Mouse (Mus musculus): ENCODE results near the gene Defb22.

DNA sequence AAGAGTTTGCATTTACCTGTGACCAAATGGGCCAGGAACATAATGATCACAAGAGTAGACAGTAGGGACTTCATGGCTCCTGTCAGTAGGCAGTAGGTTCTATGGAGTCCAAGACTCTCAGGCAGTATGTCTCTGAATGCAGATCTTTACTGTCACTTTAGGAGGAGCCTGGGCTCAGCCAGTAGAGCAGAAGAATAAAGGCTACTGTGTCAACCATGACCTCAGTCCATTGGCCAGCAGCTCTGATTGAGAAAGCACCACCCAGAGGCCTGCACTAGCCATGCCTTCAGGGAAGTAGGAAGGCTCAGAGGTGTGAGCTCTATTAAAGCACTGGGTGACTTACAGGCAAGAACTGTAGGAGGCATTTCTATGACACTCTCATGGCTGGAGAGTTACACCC, at the start of gene Defb22:
- TF ChIP-seq CTCF (conservative IDR thresholded peaks at IDR 0.05; ENCODE audit: insufficient read depth, insufficient read length, low read depth, low read length) (no peak), POLR2A (IDR thresholded peaks at IDR 0.05; ENCODE audit: low read depth, low read length) (no peak)

Data from kidney, adult 2 months (tissue).